Mouse (Mus musculus): ENCODE data around the gene Hist1h2ae. TPM values are rescaled to one million over a fixed set of nuclear protein-coding genes. Genes with fewer than 3 reads are reported as not detected.

Gene Hist1h2ae
- polyA plus RNA-seq (2016; fragmentation: Nextera tagmentation; extraction: Ambion mirVana) = 102 and 105 TPM in 2 replicates

DNA sequence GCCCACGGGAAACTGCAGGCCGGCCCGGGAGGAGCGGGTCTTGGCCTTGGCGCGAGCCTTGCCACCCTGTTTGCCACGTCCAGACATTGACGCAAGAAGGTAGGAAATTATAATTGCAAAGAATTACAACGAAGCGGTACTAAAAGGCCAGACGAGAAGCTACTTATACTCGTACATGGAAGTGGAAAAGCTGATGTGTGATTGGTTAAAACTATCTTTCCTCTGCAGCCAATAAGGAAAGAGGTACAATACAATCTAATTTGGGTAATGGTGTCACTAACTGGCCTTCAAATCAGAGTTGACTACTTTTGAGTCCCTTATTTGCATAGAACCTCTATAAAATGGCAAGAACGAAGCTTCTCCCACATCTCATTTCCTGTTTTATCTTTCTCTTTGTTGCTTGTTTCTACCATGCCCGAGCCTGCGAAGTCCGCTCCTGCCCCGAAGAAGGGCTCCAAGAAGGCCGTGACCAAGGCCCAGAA, at the start of gene Hist1h2ae, which contains the start of gene Hist1h2bg:
Gene Hist1h2ae (minus strand): TSS at position 199 of the 482 bp plus-strand sequence.
Gene Hist1h2bg (plus strand): TSS at position 375 of the 482 bp plus-strand sequence.
- peak; percentile 72 for DNase-seq (ENCODE audit: extremely low spot score, low spot score)
- Histone ChIP-seq H3K36me3 (replicated peaks) (no peaks in the 10 kb centered on the region), H3K4me3 (peak within 1 kb of the TSS; percentile 55), H3K27ac (peak within 1 kb of the TSS; percentile 98), H3K27me3 (ENCODE audit: poor library complexity, severe bottlenecking) (no peaks in the 10 kb centered on the region), H3K9me3 (no peaks in the 10 kb centered on the region), H3K4me1 (peaks cover 27% of the 10 kb centered on the region)
- under 1% methylated on average over 18 of the region's 18 CpGs for WGBS

DNA sequence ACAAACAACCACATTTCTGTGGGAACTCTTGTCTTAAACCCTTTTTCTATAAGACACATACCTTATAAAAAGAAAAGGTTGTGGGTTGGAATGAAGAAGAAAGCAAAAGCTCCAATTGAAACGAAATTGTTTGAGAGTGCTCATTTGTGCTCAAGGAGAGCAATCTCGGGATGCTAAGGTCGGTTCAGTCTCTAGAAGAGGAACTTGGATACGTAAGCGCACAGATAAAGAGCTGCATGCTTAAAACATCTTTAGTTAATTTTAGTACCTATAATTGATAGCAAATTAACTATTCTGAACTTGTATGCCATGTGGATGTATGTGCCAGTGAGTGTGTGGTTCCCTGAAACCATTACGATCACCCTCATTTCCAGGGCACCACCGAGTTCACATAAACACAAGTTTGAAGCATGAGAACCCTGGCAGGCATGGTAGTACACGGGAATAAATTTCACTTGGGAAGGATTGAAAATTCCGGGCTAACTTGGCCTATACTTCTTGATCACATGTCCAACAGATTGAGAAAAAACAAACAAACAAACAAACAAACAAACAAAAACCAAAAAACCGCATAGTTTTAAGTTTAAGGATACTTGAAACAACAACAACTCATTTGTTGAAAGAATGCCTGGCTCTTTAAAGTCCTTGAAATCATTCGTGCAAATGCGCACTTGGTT, 49.2 kb upstream of the Hist1h2ae start:
- Histone ChIP-seq H3K36me3 (replicated peaks) (no peaks in the 10 kb centered on the region), H3K27me3 (ENCODE audit: poor library complexity, severe bottlenecking) (peaks cover 6% of the 10 kb centered on the region), H3K4me3 (peak overlapping the region; percentile 73), H3K27ac (peak overlapping the region; percentile 97), H3K4me1 (peaks cover 28% of the 10 kb centered on the region), H3K9me3 (no peaks in the 10 kb centered on the region)
- DNase-seq (ENCODE audit: extremely low spot score, low spot score) = no peak
- 59% methylated on average over 12 of the region's 12 CpGs for WGBS

DNA sequence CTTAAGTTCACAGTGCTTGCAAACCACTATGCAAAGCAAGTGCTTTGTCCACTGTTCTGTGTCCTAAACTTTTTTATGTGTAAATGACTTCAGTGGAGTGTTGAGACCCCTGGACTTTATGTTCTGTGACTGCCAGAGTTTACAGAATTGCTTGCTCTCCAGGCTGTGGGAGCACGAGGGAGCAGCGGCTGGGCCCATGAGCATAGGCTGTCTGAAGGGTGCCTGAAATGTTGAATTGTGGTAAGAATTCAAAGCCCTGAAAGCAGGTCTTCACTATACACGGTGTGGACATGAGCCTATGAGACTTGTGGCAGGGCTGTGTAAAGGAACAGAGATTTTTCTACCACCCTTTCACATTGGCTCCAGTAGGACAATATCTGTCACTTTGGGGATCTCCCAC, 40.6 kb upstream of the Hist1h2ae start:
- DNase-seq (ENCODE audit: extremely low spot score, low spot score) = no peak
- no peaks in the 10 kb centered on the region for H3K9me3 ChIP-seq
- H3K4me1 ChIP-seq = no peaks in the 10 kb centered on the region
- H3K27me3 ChIP-seq (ENCODE audit: poor library complexity, severe bottlenecking) = no peaks in the 10 kb centered on the region
- WGBS = 93% methylated on average over 3 of the region's 3 CpGs
- H3K27ac ChIP-seq = no peak overlapping the region
- 0 out of 2 replicates have a peak, but pooled peaks cover 3% of the 10 kb centered on the region for H3K36me3 ChIP-seq (replicated peaks)
- no peak overlapping the region for H3K4me3 ChIP-seq

DNA sequence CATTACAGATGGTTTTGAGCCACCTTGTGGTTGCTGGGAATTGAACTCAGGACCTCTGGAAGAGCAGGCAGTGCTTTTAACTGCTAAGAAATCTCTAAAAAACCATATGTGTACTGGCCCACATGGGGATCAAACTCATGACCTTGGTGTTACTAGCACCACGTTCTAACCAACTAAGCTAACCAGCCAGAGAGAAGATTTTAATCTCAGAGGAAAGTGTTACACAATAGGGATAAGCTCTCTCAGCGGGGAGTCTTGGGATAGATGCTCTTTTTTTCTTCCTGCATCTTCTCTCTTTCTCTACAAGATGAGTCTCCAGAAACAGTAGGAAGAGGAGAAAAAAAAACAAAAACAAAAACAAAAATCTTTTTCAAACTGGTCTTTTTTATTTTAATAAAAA, 39.4 kb upstream of the Hist1h2ae start:
- WGBS = 67% methylated on average over 2 of the region's 2 CpGs
- Histone ChIP-seq H3K9me3 (no peaks in the 10 kb centered on the region), H3K4me1 (no peaks in the 10 kb centered on the region), H3K27me3 (ENCODE audit: poor library complexity, severe bottlenecking) (no peaks in the 10 kb centered on the region), H3K36me3 (replicated peaks) (0 out of 2 replicates have a peak, but pooled peaks cover 3% of the 10 kb centered on the region), H3K27ac (no peak overlapping the region), H3K4me3 (no peak overlapping the region)
- no peak for DNase-seq (ENCODE audit: extremely low spot score, low spot score)

DNA sequence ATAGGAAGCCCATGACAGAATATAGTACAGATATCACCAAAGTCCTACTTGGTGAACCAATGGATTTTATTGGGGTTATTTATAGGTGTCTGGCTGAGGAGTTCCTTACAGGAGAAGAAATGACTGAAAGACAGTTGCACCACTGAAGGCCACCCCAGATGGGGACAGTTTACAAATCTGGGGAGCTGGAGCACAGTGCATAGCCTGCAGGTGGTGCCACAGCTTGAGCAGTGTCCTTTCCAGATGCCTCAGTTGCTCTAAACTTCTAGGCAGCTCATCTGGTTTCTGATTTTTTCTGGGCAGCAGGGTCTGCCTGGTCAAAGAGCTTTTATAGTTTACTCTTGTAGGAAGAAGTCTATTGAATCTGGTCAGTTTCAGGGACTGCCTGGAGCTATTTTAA, 38.8 kb upstream of the Hist1h2ae start:
- no peak for DNase-seq (ENCODE audit: extremely low spot score, low spot score)
- no peaks in the 10 kb centered on the region for H3K4me1 ChIP-seq
- H3K4me3 ChIP-seq = no peak overlapping the region
- H3K36me3 ChIP-seq (replicated peaks) = 0 out of 2 replicates have a peak, but pooled peaks cover 3% of the 10 kb centered on the region
- no peaks in the 10 kb centered on the region for H3K27me3 ChIP-seq (ENCODE audit: poor library complexity, severe bottlenecking)
- H3K27ac ChIP-seq = no peak overlapping the region
- no peaks in the 10 kb centered on the region for H3K9me3 ChIP-seq

DNA sequence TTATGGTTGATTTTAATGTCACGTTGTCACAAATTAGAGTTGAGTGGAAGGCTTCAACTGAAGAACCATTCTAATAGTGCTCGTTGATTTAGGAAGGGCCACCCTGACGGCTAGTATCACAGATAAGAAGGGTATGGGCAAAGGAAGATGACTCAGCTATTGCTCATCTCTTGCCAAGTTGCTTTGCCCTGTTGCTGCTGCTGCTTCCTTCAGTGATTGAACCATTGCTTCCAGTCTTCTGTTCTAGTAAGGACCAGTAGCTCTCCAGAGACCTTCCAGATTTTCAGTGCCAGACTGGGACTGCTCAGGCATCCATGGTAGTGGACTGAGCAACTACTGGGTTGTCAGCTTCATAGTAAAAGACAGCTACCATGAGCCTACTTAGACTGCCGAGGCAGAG, 38.2 kb upstream of the Hist1h2ae start:
- no peaks in the 10 kb centered on the region for H3K27me3 ChIP-seq (ENCODE audit: poor library complexity, severe bottlenecking)
- 88% methylated on average over 4 of the region's 4 CpGs for WGBS

DNA sequence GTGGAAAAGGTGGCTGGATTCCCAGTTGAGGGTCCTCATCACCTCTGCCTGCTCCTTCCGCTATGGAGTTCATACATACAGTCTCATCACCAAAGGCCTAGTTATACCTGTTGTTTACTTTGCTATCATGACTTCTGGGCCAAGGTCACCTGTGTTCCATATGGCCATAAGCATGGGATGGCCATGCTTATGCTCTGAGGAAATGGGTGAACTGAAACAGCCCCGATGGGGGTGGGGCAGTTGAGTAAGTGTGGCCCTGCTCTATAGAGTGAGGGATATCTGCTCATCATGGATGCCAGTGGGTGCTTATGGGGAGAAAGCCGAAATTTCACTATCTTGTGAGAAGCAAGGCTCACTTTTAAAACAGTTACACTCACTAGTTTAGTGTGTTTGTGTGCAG, 34.0 kb upstream of the Hist1h2ae start:
- Histone ChIP-seq H3K9me3 (no peaks in the 10 kb centered on the region), H3K4me1 (no peaks in the 10 kb centered on the region), H3K4me3 (no peak overlapping the region), H3K27ac (no peak overlapping the region), H3K36me3 (replicated peaks) (0 out of 2 replicates have a peak, but pooled peaks cover 3% of the 10 kb centered on the region), H3K27me3 (ENCODE audit: poor library complexity, severe bottlenecking) (no peaks in the 10 kb centered on the region)
- DNase-seq (ENCODE audit: extremely low spot score, low spot score) = no peak
- 91% methylated on average over 3 of the region's 3 CpGs for WGBS

More for the DNA sequence above, 38.2 kb upstream of the Hist1h2ae start:
- Histone ChIP-seq H3K9me3 (no peaks in the 10 kb centered on the region), H3K36me3 (replicated peaks) (0 out of 2 replicates have a peak, but pooled peaks cover 3% of the 10 kb centered on the region), H3K4me1 (no peaks in the 10 kb centered on the region), H3K27ac (no peak overlapping the region), H3K4me3 (no peak overlapping the region)
- DNase-seq (ENCODE audit: extremely low spot score, low spot score) = no peak

DNA sequence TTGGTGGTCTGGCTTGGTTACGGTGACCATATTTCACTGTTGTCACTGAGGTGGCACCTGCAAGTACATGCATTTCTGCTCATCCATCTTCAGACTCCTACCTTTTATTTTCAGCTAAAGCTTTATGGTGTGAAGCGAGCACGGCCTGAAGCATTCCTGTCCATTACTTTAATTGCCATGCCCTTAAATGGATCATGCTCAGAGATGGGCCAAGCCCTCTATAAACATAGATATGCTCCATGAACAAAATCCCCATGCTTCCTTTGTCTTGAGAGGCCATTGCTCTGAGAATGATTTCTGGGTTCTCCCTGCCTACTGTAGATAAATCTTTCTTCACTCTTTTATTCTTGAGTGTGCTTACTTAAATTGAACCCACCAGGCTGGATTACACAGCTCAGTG, 33.4 kb upstream of the Hist1h2ae start:
- no peaks in the 10 kb centered on the region for H3K9me3 ChIP-seq
- 0 out of 2 replicates have a peak, but pooled peaks cover 3% of the 10 kb centered on the region for H3K36me3 ChIP-seq (replicated peaks)
- H3K4me3 ChIP-seq = no peak overlapping the region
- H3K27me3 ChIP-seq (ENCODE audit: poor library complexity, severe bottlenecking) = no peaks in the 10 kb centered on the region
- H3K4me1 ChIP-seq = no peaks in the 10 kb centered on the region
- DNase-seq (ENCODE audit: extremely low spot score, low spot score) = no peak
- no peak overlapping the region for H3K27ac ChIP-seq
- 90% methylated on average over 3 of the region's 3 CpGs for WGBS

DNA sequence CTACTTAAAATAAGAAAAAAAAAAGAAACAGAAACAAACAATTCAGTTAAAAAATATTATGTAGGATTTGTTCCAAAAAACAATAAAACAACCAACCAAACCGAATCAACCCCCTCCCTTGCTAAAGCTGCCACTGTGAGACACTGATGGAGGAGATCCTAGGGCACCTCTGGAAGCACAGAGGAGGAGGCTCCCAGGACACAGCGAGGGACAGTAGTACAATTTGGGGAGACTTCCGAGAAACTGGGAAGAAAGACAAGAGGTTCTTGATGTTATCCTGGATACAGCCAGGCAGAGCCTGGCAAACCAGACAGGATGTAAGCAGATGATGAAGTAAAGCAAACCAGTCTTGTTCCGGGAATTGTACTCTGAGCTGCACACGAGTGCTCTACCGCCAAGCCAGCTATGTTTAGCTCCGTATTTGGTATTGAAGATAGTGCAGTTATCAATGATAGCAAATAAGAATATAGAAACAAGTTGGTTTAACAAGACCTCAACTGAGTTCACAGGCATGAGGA, 32.2 kb upstream of the Hist1h2ae start:
- DNase-seq (ENCODE audit: extremely low spot score, low spot score) = no peak
- Histone ChIP-seq H3K27me3 (ENCODE audit: poor library complexity, severe bottlenecking) (no peaks in the 10 kb centered on the region), H3K36me3 (replicated peaks) (0 out of 2 replicates have a peak, but pooled peaks cover 3% of the 10 kb centered on the region), H3K4me1 (no peaks in the 10 kb centered on the region), H3K4me3 (no peak overlapping the region), H3K9me3 (no peaks in the 10 kb centered on the region), H3K27ac (no peak overlapping the region)
- 85% methylated on average over 7 of the region's 7 CpGs for WGBS

DNA sequence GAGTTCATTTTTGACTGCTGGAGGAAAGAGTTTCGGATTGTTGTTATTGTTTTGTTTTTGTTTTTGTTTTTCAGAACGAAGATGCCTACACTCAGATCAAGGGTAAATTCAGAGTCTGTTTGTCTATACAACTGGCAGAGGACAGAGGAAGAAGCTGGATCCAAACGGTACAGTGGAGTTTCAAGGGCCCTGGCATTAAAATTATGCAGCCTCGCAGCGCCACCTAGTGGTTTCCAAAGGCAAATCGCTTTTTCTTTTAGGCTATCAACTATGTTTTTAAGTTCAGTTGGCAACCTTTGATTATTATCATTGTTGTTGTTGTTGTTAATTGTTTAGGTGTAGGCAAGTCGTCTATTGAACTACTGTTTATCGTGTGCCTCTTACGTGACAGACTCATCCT, 26.9 kb upstream of the Hist1h2ae start:
- 8% methylated on average over 9 of the region's 9 CpGs for WGBS
- no peaks in the 10 kb centered on the region for H3K9me3 ChIP-seq
- H3K4me3 ChIP-seq = no peak overlapping the region
- 0 out of 2 replicates have a peak, but pooled peaks cover 3% of the 10 kb centered on the region for H3K36me3 ChIP-seq (replicated peaks)
- no peaks in the 10 kb centered on the region for H3K27me3 ChIP-seq (ENCODE audit: poor library complexity, severe bottlenecking)
- DNase-seq (ENCODE audit: extremely low spot score, low spot score) = peak; percentile 71
- no peaks in the 10 kb centered on the region for H3K4me1 ChIP-seq
- H3K27ac ChIP-seq = no peak overlapping the region

DNA sequence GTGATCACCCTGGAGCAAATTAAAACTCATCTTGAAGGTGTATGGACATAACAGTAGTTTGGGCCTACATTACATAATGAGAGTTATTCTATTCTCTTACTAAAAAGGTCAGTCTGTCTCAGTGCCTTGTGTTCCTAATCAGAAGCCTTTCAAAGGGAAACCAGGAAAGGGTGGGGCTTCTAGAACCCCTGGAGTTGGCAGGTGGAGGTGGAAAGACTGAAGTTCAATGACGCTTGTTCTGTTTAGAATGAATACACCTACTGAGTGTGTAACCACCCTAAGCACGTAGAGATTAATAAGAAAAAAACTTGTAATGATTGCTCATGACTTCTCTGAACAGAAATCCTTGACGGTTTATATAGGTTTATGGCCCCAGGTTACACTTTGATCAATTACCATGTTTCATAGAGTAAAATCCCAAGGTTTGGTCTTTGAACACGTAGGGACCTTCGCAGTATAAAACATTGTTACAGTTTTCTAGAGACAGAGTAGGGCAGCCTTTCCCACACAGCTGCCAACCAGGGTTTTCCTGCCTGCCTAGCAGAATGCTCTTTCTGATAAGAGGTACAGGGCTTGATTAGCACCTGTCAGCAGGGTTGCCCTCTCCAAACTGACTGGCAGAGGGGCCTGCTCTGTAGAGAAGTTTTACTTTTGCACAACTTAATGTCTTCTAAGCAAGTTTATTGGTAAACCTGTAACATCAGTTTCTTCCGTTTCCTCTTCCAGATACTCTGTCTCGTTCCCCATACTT, 24.8 kb upstream of the Hist1h2ae start:
- Histone ChIP-seq H3K4me1 (no peaks in the 10 kb centered on the region), H3K9me3 (no peaks in the 10 kb centered on the region), H3K27ac (no peak overlapping the region), H3K4me3 (no peak overlapping the region), H3K36me3 (replicated peaks) (no peaks in the 10 kb centered on the region), H3K27me3 (ENCODE audit: poor library complexity, severe bottlenecking) (no peaks in the 10 kb centered on the region)
- DNase-seq (ENCODE audit: extremely low spot score, low spot score) = no peak
- 84% methylated on average over 7 of the region's 7 CpGs for WGBS

DNA sequence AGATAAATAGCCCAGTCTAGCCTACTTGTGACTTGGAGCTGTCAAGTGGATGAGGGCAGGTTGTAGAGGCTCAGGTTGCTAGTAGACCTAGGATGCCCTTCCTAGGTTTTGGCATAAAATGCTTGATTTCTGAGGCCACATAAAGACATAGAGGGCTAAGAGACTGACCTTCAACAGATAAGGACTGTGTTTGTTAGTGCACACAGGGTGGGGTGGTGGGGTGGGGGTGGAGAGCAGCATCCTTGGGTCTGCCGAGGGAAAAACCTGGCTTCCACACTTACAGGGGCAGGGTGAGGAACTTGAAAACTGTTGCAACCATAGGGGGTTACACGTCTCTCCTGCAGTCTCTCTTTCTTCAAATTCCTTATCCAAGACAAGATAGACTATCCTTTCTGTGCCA, 24.2 kb upstream of the Hist1h2ae start:
- no peaks in the 10 kb centered on the region for H3K9me3 ChIP-seq
- H3K27me3 ChIP-seq (ENCODE audit: poor library complexity, severe bottlenecking) = no peaks in the 10 kb centered on the region
- no peak for DNase-seq (ENCODE audit: extremely low spot score, low spot score)
- H3K36me3 ChIP-seq (replicated peaks) = no peaks in the 10 kb centered on the region
- WGBS = 80% methylated on average over 2 of the region's 2 CpGs
- no peak overlapping the region for H3K4me3 ChIP-seq
- no peak overlapping the region for H3K27ac ChIP-seq
- H3K4me1 ChIP-seq = no peaks in the 10 kb centered on the region

Measured in forebrain, embryonic 10.5 days (tissue).